Mouse (Mus musculus) C2C12 (cell line): ENCODE measurements around the gene Pkd2. TPM values are rescaled to one million over a fixed set of nuclear protein-coding genes. Genes with fewer than 3 reads are reported as not detected.

Source experiments
- H3K27me3 ChIP-seq: one replicate; pipeline ENCODE4 v1.6.1; 2011; ENCODE audit not compliant: control insufficient read depth, insufficient read depth, insufficient read length
- H3K36me3 ChIP-seq: one replicate; pipeline ENCODE4 v1.6.1; 2011; ENCODE audit not compliant: control insufficient read depth, insufficient read depth
- H3K4me3 ChIP-seq: one replicate; pipeline ENCODE4 v1.5.1; 2011; ENCODE audit warnings: mild to moderate bottlenecking, control low read depth; ENCODE audit not compliant: poor library complexity, insufficient read depth, severe bottlenecking
- H3K79me2 ChIP-seq: one replicate; pipeline ENCODE4 v1.6.1; 2011; ENCODE audit not compliant: control insufficient read depth, insufficient read depth
- H3K79me3 ChIP-seq: one replicate; pipeline ENCODE4 v1.6.1; 2011; ENCODE audit warnings: low read depth, control low read depth
- H3ac ChIP-seq: one replicate; pipeline ENCODE3; 2011; ENCODE audit warnings: low read depth; ENCODE audit not compliant: control insufficient read depth, insufficient read length
- CEBPB ChIP-seq: IDR thresholded peaks from one replicate; pipeline ENCODE4 v1.6.1; 2011; ENCODE audit warnings: low read depth, mild to moderate bottlenecking, control low read depth, moderate library complexity
- CTCF ChIP-seq: IDR thresholded peaks from one replicate; pipeline ENCODE4 v1.5.1; 2011; ENCODE audit not compliant: control insufficient read depth, insufficient read depth, insufficient read length
- FOSL1 ChIP-seq: IDR thresholded peaks from one replicate; pipeline ENCODE4 v1.8.0; 2011; ENCODE audit warnings: mild to moderate bottlenecking, low read length; ENCODE audit not compliant: poor library complexity, insufficient read depth, severe bottlenecking
- MAX ChIP-seq: IDR thresholded peaks from one replicate; pipeline ENCODE4 v1.6.1; 2011; ENCODE audit warnings: mild to moderate bottlenecking, control low read depth
- MYOD1 ChIP-seq: IDR thresholded peaks from one replicate; pipeline ENCODE4 v1.6.1; 2011; ENCODE audit warnings: low read depth; ENCODE audit not compliant: control insufficient read depth, insufficient read length
- MYOG ChIP-seq: IDR thresholded peaks from one replicate; pipeline ENCODE4 v1.6.1; 2011; ENCODE audit not compliant: control insufficient read depth, insufficient read length; ENCODE audit errors: extremely low read depth
- USF1 ChIP-seq: IDR thresholded peaks from one replicate; pipeline ENCODE4 v1.6.1; 2011; ENCODE audit warnings: low read depth, mild to moderate bottlenecking, control low read depth, moderate library complexity
- polyA plus RNA-seq: library from polyadenylated mRNA; unstranded; fragments of >200 nt; fragmentation: generic; extraction: Trizol; gene quantifications from one replicate; pipeline ENCODE4 v1.2.1, GENCODE M21; 2012; ENCODE audit warnings: missing spikeins

The Pkd2 gene
- polyA plus RNA-seq, 1 experiment: 6.1 TPM

DNA sequence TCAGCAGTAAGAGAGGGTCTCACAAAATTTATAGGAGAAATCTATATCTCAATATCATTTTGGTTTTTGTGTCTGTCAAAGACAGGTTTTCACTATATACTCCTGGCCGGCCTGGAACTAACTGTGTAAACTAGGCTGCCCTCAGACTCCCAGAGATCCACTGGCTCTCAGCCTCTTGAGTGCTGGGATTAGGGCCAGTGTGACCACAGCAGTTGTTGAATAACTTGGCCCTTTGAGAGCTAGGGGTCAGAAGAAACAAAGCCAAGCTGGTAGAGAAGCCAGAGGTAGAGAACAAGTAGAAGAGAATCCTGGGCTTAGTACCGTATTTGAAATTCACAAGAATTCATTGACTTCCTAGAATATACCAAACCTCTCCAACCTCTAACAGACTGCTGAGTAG is 45.6 kb downstream of the Pkd2 start:
- Histone ChIP-seq H3K79me3 (peaks cover 5% of the 10 kb centered on the region), H3K36me3 (peaks cover 14% of the 10 kb centered on the region), H3ac (no peak overlapping the region), H3K4me3 (no peak overlapping the region), H3K79me2 (peaks cover 17% of the 10 kb centered on the region), H3K27me3 (no peaks in the 10 kb centered on the region)
- TF ChIP-seq FOSL1 (no peak), CTCF (no peak), MAX (no peak), MYOD1 (no peak), MYOG (no peak), USF1 (no peak), CEBPB (no peak)

DNA sequence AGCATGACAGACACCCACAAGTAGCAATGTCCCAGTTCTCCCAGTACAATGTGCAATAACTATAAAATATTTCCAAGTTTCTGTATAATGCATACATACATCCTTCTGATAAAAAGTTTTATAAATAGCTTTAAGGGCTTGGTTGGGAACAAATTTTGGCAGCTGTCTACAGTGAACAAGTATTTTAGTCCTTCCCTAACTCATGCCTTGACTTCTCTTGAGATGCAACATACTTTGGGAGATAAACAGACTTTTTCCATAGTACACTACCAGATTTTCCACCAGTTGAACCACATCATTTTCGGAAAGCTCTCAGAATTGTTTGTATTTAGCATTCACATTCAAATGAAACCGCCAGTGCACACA is 48.6 kb downstream of the Pkd2 start:
- H3ac ChIP-seq: no peak overlapping the region
- H3K79me3 ChIP-seq: peaks cover 17% of the 10 kb centered on the region
- peaks cover 31% of the 10 kb centered on the region for H3K79me2 ChIP-seq
- TF ChIP-seq CEBPB (no peak), CTCF (no peak), FOSL1 (no peak), MYOD1 (no peak), USF1 (no peak), MYOG (no peak), MAX (no peak)
- H3K36me3 ChIP-seq: peaks cover 12% of the 10 kb centered on the region
- peak overlapping the region; percentile 55 for H3K4me3 ChIP-seq
- H3K27me3 ChIP-seq: no peaks in the 10 kb centered on the region

DNA sequence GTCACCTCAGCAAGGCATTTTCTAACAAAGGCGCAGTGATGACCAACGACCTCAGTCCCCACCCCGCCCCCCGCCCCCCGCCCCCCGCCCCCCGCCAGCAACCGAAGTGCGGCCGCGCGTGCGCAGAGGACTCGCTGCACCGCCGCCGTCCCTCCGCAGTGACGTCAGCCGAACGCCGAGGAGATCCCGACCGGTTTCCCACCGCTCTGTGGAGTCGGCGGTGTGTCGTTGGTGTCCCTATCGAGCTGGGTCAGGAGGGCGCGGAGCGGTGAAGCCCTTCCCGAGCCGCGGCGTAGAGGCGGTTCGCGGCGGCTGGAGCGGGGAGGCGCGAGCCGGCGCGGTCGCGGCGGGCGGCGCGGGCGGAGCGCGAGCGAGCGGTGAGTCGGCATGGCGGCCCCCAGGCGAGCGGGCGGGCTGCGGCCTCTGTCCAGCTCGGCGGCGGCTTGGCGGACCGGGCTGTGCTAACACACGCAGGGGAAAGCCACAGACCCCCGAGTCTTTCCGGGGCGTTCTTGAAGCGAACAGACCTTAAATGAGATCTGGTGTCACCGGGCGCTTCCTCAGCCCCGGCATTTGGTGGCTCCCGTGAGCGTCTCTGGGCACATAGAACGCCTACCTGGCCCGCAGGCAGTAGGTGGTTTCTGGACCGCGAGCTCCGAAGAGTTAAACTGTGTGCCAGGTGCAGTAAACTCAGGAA is 49.1 kb downstream of the Pkd2 start, which contains the start of gene BC005561:
TSS of gene BC005561 (plus strand) at position 158 of the 697 bp plus-strand sequence.
- H3K27me3 ChIP-seq: no peaks in the 10 kb centered on the region
- H3K36me3 ChIP-seq: peaks cover 12% of the 10 kb centered on the region
- H3ac ChIP-seq: peak within 1 kb of the TSS; percentile 95
- H3K4me3 ChIP-seq: peak within 1 kb of the TSS; percentile 55
- H3K79me2 ChIP-seq: peaks cover 31% of the 10 kb centered on the region
- H3K79me3 ChIP-seq: peaks cover 20% of the 10 kb centered on the region
- TF ChIP-seq MAX (no peak), MYOD1 (no peak), CEBPB (no peak), FOSL1 (no peak), MYOG (no peak), CTCF (no peak), USF1 (no peak)

DNA sequence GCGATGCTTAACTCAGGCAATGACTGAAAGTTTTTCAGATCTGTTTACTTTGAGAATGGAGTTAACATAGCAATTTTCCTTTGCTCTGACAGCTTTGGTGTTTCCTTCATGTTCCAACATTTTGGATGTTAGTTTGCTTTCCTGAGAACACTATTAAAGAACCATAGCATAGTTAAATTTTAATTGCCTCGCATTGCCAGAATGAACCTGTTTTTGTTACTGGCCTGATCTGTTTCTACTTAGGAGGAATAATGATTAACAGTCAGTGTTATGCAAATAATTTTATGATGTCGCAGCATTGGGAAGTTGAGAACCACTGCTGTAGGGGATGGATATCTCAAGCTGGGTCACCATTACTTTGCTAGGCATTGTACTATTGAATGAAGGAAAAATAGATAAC is 52.0 kb downstream of the Pkd2 start:
- Histone ChIP-seq H3K36me3 (peaks cover 19% of the 10 kb centered on the region), H3K4me3 (no peak overlapping the region), H3K27me3 (no peaks in the 10 kb centered on the region), H3K79me2 (peaks cover 31% of the 10 kb centered on the region), H3K79me3 (peaks cover 22% of the 10 kb centered on the region), H3ac (no peak overlapping the region)
- TF ChIP-seq FOSL1 (no peak), MAX (no peak), CEBPB (no peak), MYOD1 (no peak), USF1 (no peak), MYOG (no peak), CTCF (no peak)

DNA sequence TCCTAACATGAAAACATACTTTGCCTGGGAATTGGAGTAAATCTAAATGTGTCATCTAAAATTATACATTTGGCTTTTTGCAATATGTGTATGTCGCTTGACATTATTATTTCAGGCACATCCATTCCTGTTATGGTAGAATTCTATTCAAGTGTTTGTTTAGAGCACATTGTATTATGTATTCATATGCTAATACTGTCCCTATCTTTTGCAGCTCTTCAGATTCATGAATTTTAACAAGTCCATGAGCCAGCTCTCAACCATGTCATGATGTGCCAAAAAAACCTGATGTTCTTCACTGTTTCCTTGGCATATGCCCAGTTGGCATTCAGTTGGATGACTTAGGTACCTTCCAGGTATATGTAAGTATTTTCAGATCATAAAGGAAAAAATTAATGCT is 79.4 kb downstream of the Pkd2 start:
- H3K36me3 ChIP-seq: peaks cover 8% of the 10 kb centered on the region
- H3ac ChIP-seq: no peak overlapping the region
- no peaks in the 10 kb centered on the region for H3K27me3 ChIP-seq
- H3K79me2 ChIP-seq: no peaks in the 10 kb centered on the region
- no peak overlapping the region for H3K4me3 ChIP-seq
- H3K79me3 ChIP-seq: no peaks in the 10 kb centered on the region
- no peak for TF ChIP-seq CEBPB
- TF ChIP-seq CTCF: no peak
- TF ChIP-seq MYOD1: no peak

DNA sequence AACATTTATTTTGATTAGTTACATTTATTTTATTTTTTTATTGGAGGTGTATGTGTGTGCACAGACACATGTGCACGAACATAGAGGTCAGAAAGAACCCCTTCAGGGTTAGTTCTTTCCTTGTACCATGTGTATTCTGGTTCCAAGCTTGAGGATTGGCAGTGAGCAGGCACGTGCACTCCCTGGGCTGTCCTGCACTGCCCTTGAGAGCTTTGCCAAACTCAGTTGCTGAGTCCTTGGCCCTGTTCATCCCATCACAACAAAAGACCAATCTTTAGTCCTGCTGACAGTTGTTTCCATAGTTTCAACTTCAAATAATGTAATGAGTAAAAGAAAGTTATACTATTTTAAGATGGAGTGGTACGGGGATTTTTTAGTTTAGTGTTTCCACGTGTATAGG is 80.1 kb downstream of the Pkd2 start:
- Histone ChIP-seq H3K27me3 (no peaks in the 10 kb centered on the region), H3ac (no peak overlapping the region), H3K4me3 (no peak overlapping the region), H3K79me3 (no peaks in the 10 kb centered on the region), H3K79me2 (no peaks in the 10 kb centered on the region), H3K36me3 (peaks cover 8% of the 10 kb centered on the region)
- TF ChIP-seq USF1: no peak
- TF ChIP-seq MYOD1: no peak
- TF ChIP-seq MYOG: no peak
- no peak for TF ChIP-seq CTCF
- no peak for TF ChIP-seq CEBPB
- TF ChIP-seq FOSL1: no peak
- no peak for TF ChIP-seq MAX

Other genes with a start within 250 kb of the Pkd2 start
- gene Ibsp, start 160.3 kb upstream of the Pkd2 start, polyA plus RNA-seq: not detected
- not detected for gene Mepe, start 134.1 kb upstream of the Pkd2 start, polyA plus RNA-seq
- gene Spp1, start 24.3 kb upstream of the Pkd2 start, polyA plus RNA-seq: 1,843 TPM
- 0.60 TPM for gene BC005561, start 48.9 kb downstream of the Pkd2 start, polyA plus RNA-seq